Mouse (Mus musculus) ES-Bruce4 (cell line): ENCODE measurements around the gene Glis3. TPM values are rescaled to one million over a fixed set of nuclear protein-coding genes. Genes with fewer than 3 reads are reported as not detected.

Experiments used
- H3K27ac ChIP-seq: 2 replicates; pipeline ENCODE4 v1.5.1; 2012; ENCODE audit warnings: low read length, inconsistent platforms; ENCODE audit not compliant: insufficient read depth
- H3K27me3 ChIP-seq: 2 replicates; pipeline ENCODE4 v1.6.1; 2012; ENCODE audit warnings: mild to moderate bottlenecking, low read length, inconsistent platforms; ENCODE audit not compliant: control insufficient read depth, poor library complexity, insufficient read depth, severe bottlenecking
- H3K36me3 ChIP-seq: 2 replicates; pipeline ENCODE4 v1.6.1; 2012; ENCODE audit warnings: inconsistent platforms, mild to moderate bottlenecking, low read length, moderate library complexity; ENCODE audit not compliant: control insufficient read depth, poor library complexity, insufficient read depth, severe bottlenecking
- H3K4me1 ChIP-seq: one replicate; pipeline ENCODE4 v1.8.1; 2011; ENCODE audit warnings: low read length; ENCODE audit not compliant: control insufficient read depth, insufficient read depth
- H3K4me3 ChIP-seq: 2 replicates; pipeline ENCODE4 v1.5.1; 2011; ENCODE audit warnings: low read depth, mild to moderate bottlenecking, low read length
- H3K9ac ChIP-seq: 2 replicates; pipeline ENCODE4 v1.6.1; 2012; ENCODE audit warnings: low read depth, mild to moderate bottlenecking, inconsistent platforms; ENCODE audit not compliant: poor library complexity, severe bottlenecking
- H3K9me3 ChIP-seq: replicated peaks from 2 replicates; pipeline ENCODE4 v1.6.1; 2012; ENCODE audit warnings: mild to moderate bottlenecking, low read length, inconsistent platforms; ENCODE audit not compliant: control insufficient read depth, poor library complexity, insufficient read depth, severe bottlenecking
- CTCF ChIP-seq: IDR thresholded peaks from one replicate; pipeline ENCODE4 v1.8.1; 2011; ENCODE audit warnings: low read depth, low read length
- EP300 ChIP-seq: IDR thresholded peaks from 2 replicates; pipeline ENCODE4 v1.6.1; 2011; ENCODE audit warnings: low read depth, low read length; ENCODE audit not compliant: insufficient read depth
- POLR2A ChIP-seq: IDR thresholded peaks from one replicate; pipeline ENCODE4 v1.8.1; 2011; ENCODE audit warnings: low read length; ENCODE audit not compliant: insufficient read depth
- polyA plus RNA-seq: library from polyadenylated mRNA; stranded (reverse); fragments of >200 nt; gene quantifications from 2 replicates; pipeline ENCODE4 v1.2.4, GENCODE M21; 2011; ENCODE audit warnings: low read depth; ENCODE audit not compliant: missing spikeins, insufficient read depth, insufficient read length

The Glis3 gene
- polyA plus RNA-seq, 1 experiment = 5.5 TPM

- Histone ChIP-seq H3K27me3 (no peaks in the 10 kb centered on the region), H3K9ac (no peak overlapping the region), H3K4me1 (peaks cover 1% of the 10 kb centered on the region), H3K36me3 (no peaks in the 10 kb centered on the region), H3K27ac (no peak overlapping the region), H3K4me3 (no peak overlapping the region), H3K9me3 (no peaks in the 10 kb centered on the region)
- no peak for TF ChIP-seq CTCF
- TF ChIP-seq EP300 = no peak
- no peak for TF ChIP-seq POLR2A
Observed at GRCm38 (mm10) chr19:28367274-28367673, 312.6 kb downstream of the Glis3 start.

- TF ChIP-seq POLR2A (no peak), EP300 (no peak), CTCF (no peak)
- H3K4me3 ChIP-seq = no peak overlapping the region
- no peaks in the 10 kb centered on the region for H3K27me3 ChIP-seq
- no peak overlapping the region for H3K27ac ChIP-seq
- H3K36me3 ChIP-seq = no peaks in the 10 kb centered on the region
- no peak overlapping the region for H3K9ac ChIP-seq
- no peaks in the 10 kb centered on the region for H3K9me3 ChIP-seq
- H3K4me1 ChIP-seq = peaks cover 1% of the 10 kb centered on the region
Observed at GRCm38 (mm10) chr19:28366766-28367165, 313.1 kb downstream of the Glis3 start.

DNA sequence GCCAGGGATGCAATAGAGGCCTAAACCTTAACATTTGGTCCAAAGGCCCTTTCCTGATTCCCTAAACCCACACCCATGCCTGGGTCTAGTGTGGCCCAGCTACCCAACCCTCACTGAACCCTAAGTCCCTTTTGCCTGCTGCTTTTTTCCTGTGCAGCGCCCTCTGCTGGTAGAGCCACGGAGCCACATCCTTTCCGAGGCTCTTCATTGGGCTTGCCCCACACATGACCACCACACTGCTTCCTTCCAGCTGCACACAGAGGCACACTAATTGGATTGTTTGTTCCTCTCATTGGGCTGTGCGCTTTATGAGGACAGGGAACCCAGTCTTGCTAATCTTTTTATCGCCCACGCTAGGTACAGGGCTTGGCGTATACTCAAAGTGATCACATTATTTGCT, 314.0 kb downstream of the Glis3 start:
- Histone ChIP-seq H3K4me1 (peaks cover 1% of the 10 kb centered on the region), H3K4me3 (no peak overlapping the region), H3K27me3 (no peaks in the 10 kb centered on the region), H3K9me3 (no peaks in the 10 kb centered on the region), H3K27ac (no peak overlapping the region), H3K36me3 (no peaks in the 10 kb centered on the region), H3K9ac (no peak overlapping the region)
- TF ChIP-seq CTCF (peak; percentile 95), POLR2A (no peak), EP300 (no peak)

DNA sequence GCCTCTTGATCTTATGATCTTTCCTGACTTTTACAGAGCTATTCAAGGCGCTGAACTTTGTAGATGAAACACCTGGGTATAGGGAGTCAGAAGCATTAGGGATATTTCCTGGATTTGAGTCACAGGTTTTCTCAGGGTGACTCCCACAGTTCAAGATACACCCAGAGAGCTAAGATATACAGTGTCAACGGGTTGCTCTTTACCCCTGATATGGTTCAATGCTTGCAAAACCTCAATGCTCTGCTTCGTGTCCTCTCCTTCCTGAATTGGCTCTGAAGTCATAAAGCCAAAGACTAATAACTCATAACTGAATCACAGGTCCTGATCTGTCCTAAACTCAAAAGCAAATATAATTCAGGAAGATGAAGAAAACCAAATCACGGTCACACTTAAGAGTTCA, 319.0 kb downstream of the Glis3 start:
- no peaks in the 10 kb centered on the region for H3K4me1 ChIP-seq
- TF ChIP-seq CTCF = no peak
- TF ChIP-seq POLR2A = no peak
- TF ChIP-seq EP300 = no peak
- no peak overlapping the region for H3K27ac ChIP-seq
- H3K4me3 ChIP-seq = no peak overlapping the region
- no peaks in the 10 kb centered on the region for H3K27me3 ChIP-seq
- no peaks in the 10 kb centered on the region for H3K9me3 ChIP-seq
- H3K9ac ChIP-seq = no peak overlapping the region
- no peaks in the 10 kb centered on the region for H3K36me3 ChIP-seq

GRCm38 (mm10) chr19:28357595-28357994, 322.3 kb downstream of the Glis3 start:
- H3K27ac ChIP-seq = no peak overlapping the region

DNA sequence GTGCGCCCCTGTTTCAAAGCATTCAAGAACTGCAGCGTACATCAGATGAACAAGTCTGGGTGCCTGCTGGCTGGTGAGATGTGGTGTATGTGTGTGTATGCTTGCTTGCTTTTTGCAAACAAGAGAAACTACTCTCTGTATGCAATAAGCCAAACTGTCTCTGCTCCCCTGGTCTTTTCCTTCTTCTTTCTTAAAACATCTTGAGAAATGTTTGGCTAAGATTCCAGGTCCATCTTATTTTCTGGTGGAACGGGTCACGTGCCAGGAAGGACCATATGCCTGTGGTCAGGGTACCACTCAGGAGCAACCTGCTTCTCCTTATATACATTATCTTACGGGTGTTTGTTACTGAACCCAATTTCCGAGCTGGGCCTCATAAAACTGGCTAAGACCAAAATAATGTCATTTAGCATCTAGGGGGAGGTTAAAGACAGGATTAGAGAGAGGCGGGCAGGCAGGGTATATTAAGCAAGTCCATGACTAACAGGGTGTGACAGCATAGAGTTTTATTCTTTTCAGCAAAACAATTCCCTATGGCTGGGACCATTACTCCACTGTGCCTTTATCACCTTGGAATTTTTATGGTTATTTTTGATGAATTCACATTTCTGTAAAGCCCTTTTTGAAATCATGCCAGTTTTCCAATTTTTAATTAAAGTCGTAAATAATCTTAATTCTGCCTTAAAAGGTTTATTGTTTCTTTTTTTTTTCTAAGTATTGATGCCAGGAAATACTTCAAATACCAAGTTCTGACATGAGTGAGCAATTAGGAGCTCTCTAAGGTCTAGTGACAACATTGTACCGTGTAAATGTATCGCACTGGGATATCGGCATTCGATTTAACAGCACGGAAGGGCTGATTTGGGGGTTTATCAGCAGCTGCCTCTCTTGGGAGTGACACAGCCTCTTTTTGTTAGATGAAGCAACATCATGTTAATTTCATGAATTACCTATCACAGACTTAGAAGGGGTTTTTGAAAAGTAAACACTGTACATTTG, 328.5 kb downstream of the Glis3 start:
- Histone ChIP-seq H3K27ac (no peak overlapping the region), H3K9ac (no peak overlapping the region), H3K27me3 (no peaks in the 10 kb centered on the region), H3K9me3 (no peaks in the 10 kb centered on the region), H3K4me3 (no peak overlapping the region), H3K4me1 (no peaks in the 10 kb centered on the region), H3K36me3 (no peaks in the 10 kb centered on the region)
- TF ChIP-seq POLR2A = no peak
- no peak for TF ChIP-seq EP300
- no peak for TF ChIP-seq CTCF

More at GRCm38 (mm10) chr19:28357595-28357994, 322.3 kb downstream of the Glis3 start:
- no peaks in the 10 kb centered on the region for H3K4me1 ChIP-seq
- no peaks in the 10 kb centered on the region for H3K36me3 ChIP-seq
- H3K9me3 ChIP-seq = no peaks in the 10 kb centered on the region
- H3K27me3 ChIP-seq = no peaks in the 10 kb centered on the region
- TF ChIP-seq EP300 (no peak), CTCF (no peak), POLR2A (no peak)
- no peak overlapping the region for H3K4me3 ChIP-seq
- no peak overlapping the region for H3K9ac ChIP-seq
